ENCODE assay signal across 22 mouse cellular contexts in the genomic region with DNA sequence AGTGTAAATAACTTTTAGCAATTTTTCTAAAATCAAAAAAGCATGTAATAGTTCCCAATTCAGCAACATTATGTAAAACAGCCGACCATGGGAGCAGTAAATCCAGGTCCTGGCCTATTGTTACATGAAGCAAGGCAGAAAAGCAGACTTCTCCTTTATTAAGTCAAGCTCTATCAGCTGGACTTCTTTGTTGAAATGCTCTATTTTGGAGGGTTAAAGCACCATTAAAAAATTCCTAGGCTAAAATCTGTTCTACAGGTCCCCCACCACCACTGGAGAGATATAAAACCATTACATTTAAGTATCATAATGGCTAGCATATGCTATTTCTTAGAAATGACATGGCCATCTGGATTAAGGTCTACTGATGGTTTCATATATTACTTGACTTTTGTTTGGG.
DNase-seq lines count a peak whose midpoint lies in the region; ATAC-seq and TF ChIP-seq lines count a peak whose summit lies in the region.
"Had no signal": no experiment of that assay in that cellular context is flagged by ENCODE, and none has a peak within 500 bp of the region (broad histone marks: within the 10 kb centered on the region; RNA-seq: fewer than 3 reads in every experiment).

No protein-coding gene starts in this region.

- H3K9ac ChIP-seq in embryonic facial prominence, embryonic 11.5 days (replicated peaks; ENCODE audit: low read length): no peak overlapping the region
- H3K9ac ChIP-seq in limb, embryonic 13.5 days: no peak overlapping the region
- no peak overlapping the region for H3K9ac ChIP-seq in limb, embryonic 14.5 days (ENCODE audit: low read depth, low read length, severe bottlenecking)
- no peak overlapping the region for H3K9ac ChIP-seq in kidney, embryonic 15.5 days

- no peaks in the 10 kb centered on the region for H3K9me3 ChIP-seq in embryonic facial prominence, embryonic 11.5 days (replicated peaks; ENCODE audit: control insufficient read depth, low read length)
- no peaks in the 10 kb centered on the region for H3K9me3 ChIP-seq in embryonic facial prominence, embryonic 10.5 days
- H3K9me3 ChIP-seq in limb, embryonic 13.5 days: no peaks in the 10 kb centered on the region
- no peaks in the 10 kb centered on the region for H3K9me3 ChIP-seq in limb, embryonic 10.5 days (replicated peaks)
- no peaks in the 10 kb centered on the region for H3K9me3 ChIP-seq in limb, embryonic 14.5 days (ENCODE audit: control insufficient read depth, low read length)
- H3K9me3 ChIP-seq in kidney, embryonic 15.5 days (replicated peaks): no peaks in the 10 kb centered on the region

- no peak for TF ChIP-seq POLR2A in limb, embryonic 14.5 days (IDR thresholded peaks at IDR 0.05; ENCODE audit: borderline replicate concordance, extremely low read depth, insufficient read depth, insufficient read length)

- H3K4me3 ChIP-seq in embryonic facial prominence, embryonic 11.5 days (ENCODE audit: low read depth, low read length): no peak overlapping the region
- H3K4me3 ChIP-seq in embryonic facial prominence, embryonic 10.5 days: no peak overlapping the region
- H3K4me3 ChIP-seq in limb, embryonic 13.5 days: no peak overlapping the region
- no peak overlapping the region for H3K4me3 ChIP-seq in limb, embryonic 10.5 days
- H3K4me3 ChIP-seq in limb, embryonic 14.5 days (replicated peaks; ENCODE audit: low read length): no peak overlapping the region
- H3K4me3 ChIP-seq in kidney, embryonic 15.5 days (replicated peaks): no peak overlapping the region

- H3K4me2 ChIP-seq in embryonic facial prominence, embryonic 11.5 days (ENCODE audit: low read depth, low read length): no peak overlapping the region
- no peak overlapping the region for H3K4me2 ChIP-seq in limb, embryonic 13.5 days (replicated peaks)
- H3K4me2 ChIP-seq in limb, embryonic 14.5 days (replicated peaks; ENCODE audit: low read depth, low read length, severe bottlenecking): no peak overlapping the region
- no peak overlapping the region for H3K4me2 ChIP-seq in kidney, embryonic 15.5 days

- peak; percentile 28 for DNase-seq in embryonic facial prominence, embryonic 11.5 days (ENCODE audit: low spot score)
- no peak for DNase-seq in embryonic facial prominence, embryonic 10.5 days (ENCODE audit: low spot score)
- no peak for DNase-seq in limb, embryonic 10.5 days (ENCODE audit: low spot score)
- peak; percentile 20 for DNase-seq in forelimb bud, embryonic 11.5 days (ENCODE audit: low read depth, low spot score)
- DNase-seq in limb, embryonic 14.5 days (ENCODE audit: low spot score): peak; percentile 27
- DNase-seq in frontal cortex, postnatal 10 days (ENCODE audit: low spot score in 2 of 2): no peak
- DNase-seq: adrenal gland, adult 2 months; adrenal gland, adult 8-10 months; adrenal gland, postnatal 10 days; adrenal gland, postnatal 14 days; adrenal gland, postnatal 25 days; adrenal gland, postnatal 36 days; B cell, adult 2 months; cerebellum, adult 11 months; cerebellum, adult 11-12 months had no signal

- no peaks in the 10 kb centered on the region for H3K36me3 ChIP-seq in embryonic facial prominence, embryonic 11.5 days (replicated peaks; ENCODE audit: control insufficient read depth, insufficient read depth, low read depth, low read length)
- no peaks in the 10 kb centered on the region for H3K36me3 ChIP-seq in embryonic facial prominence, embryonic 10.5 days (replicated peaks)
- no peaks in the 10 kb centered on the region for H3K36me3 ChIP-seq in limb, embryonic 13.5 days
- no peaks in the 10 kb centered on the region for H3K36me3 ChIP-seq in limb, embryonic 10.5 days
- H3K36me3 ChIP-seq in limb, embryonic 14.5 days (ENCODE audit: control insufficient read depth, insufficient read depth, low read length): no peaks in the 10 kb centered on the region
- no peaks in the 10 kb centered on the region for H3K36me3 ChIP-seq in kidney, embryonic 15.5 days
- H3K36me3 ChIP-seq: G1E had no signal

- no peaks in the 10 kb centered on the region for H3K27me3 ChIP-seq in embryonic facial prominence, embryonic 11.5 days (ENCODE audit: control insufficient read depth, insufficient read depth, low read length)
- no peaks in the 10 kb centered on the region for H3K27me3 ChIP-seq in embryonic facial prominence, embryonic 10.5 days (replicated peaks; ENCODE audit: low read depth, poor library complexity, severe bottlenecking)
- H3K27me3 ChIP-seq in limb, embryonic 13.5 days: no peaks in the 10 kb centered on the region
- H3K27me3 ChIP-seq in limb, embryonic 10.5 days (ENCODE audit: low read depth, poor library complexity, severe bottlenecking): no peaks in the 10 kb centered on the region
- H3K27me3 ChIP-seq in limb, embryonic 14.5 days (ENCODE audit: control insufficient read depth, insufficient read depth, low read length): no peaks in the 10 kb centered on the region
- no peaks in the 10 kb centered on the region for H3K27me3 ChIP-seq in kidney, embryonic 15.5 days
- H3K27me3 ChIP-seq: CH12.LX, Patski had no signal

- no peak overlapping the region for H3K27ac ChIP-seq in embryonic facial prominence, embryonic 11.5 days (replicated peaks; ENCODE audit: low read depth, low read length)
- no peak overlapping the region for H3K27ac ChIP-seq in embryonic facial prominence, embryonic 10.5 days (replicated peaks)
- H3K27ac ChIP-seq in limb, embryonic 13.5 days: no peak overlapping the region
- no peak overlapping the region for H3K27ac ChIP-seq in limb, embryonic 10.5 days
- H3K27ac ChIP-seq in limb, embryonic 14.5 days (replicated peaks; ENCODE audit: low read depth, low read length): no peak overlapping the region
- H3K27ac ChIP-seq in kidney, embryonic 15.5 days: no peak overlapping the region

- no peak for ATAC-seq in embryonic facial prominence, embryonic 11.5 days (replicated peaks; ENCODE audit: insufficient number of reproducible peaks, low FRiP score, low TSS enrichment, low read depth)
- peak; percentile 71; the same call in 1 of the 2 replicates for ATAC-seq in limb, embryonic 13.5 days (ENCODE audit: low FRiP score, low read depth)
- peak; percentile 73; the same call in 1 of the 2 replicates for ATAC-seq in limb, embryonic 14.5 days (ENCODE audit: low FRiP score, low read depth)
- ATAC-seq in kidney, embryonic 15.5 days (replicated peaks; ENCODE audit: low FRiP score): no peak
- ATAC-seq: activated CD4-positive, CD25-positive, alpha-beta regulatory T cell, adult 4 months; CD4-positive, CD25-positive, alpha-beta regulatory T cell, adult 4 months; Patski had no signal

- H3K4me1 ChIP-seq in embryonic facial prominence, embryonic 11.5 days (ENCODE audit: control insufficient read depth, insufficient read depth, low read length): no peaks in the 10 kb centered on the region
- H3K4me1 ChIP-seq in embryonic facial prominence, embryonic 10.5 days: no peaks in the 10 kb centered on the region
- H3K4me1 ChIP-seq in limb, embryonic 13.5 days: no peaks in the 10 kb centered on the region
- H3K4me1 ChIP-seq in limb, embryonic 10.5 days: peaks cover 8% of the 10 kb centered on the region; the same call in 1 of the 2 replicates
- H3K4me1 ChIP-seq in limb, embryonic 14.5 days (ENCODE audit: control insufficient read depth, insufficient read depth, low read length): no peaks in the 10 kb centered on the region
- no peaks in the 10 kb centered on the region for H3K4me1 ChIP-seq in kidney, embryonic 15.5 days

- WGBS in embryonic facial prominence, embryonic 11.5 days: 60% methylated on average over 1 of the region's 1 CpGs
- WGBS in embryonic facial prominence, embryonic 10.5 days: 73% methylated on average over 1 of the region's 1 CpGs
- WGBS in limb, embryonic 13.5 days: 33% methylated on average over 1 of the region's 1 CpGs
- WGBS in limb, embryonic 10.5 days: 74% methylated on average over 1 of the region's 1 CpGs
- 24% methylated on average over 1 of the region's 1 CpGs for WGBS in limb, embryonic 14.5 days
- WGBS in kidney, embryonic 15.5 days: 66% methylated on average over 1 of the region's 1 CpGs

Comparison
In these comparisons a context has a peak if more than half of its experiments do, and no peak if none do; other contexts are left out.
1. DNase-seq: peak in embryonic facial prominence, embryonic 11.5 days (single experiment), forelimb bud, embryonic 11.5 days (single experiment) and limb, embryonic 14.5 days (single experiment); none in embryonic facial prominence, embryonic 10.5 days (single experiment), limb, embryonic 10.5 days (single experiment) and frontal cortex, postnatal 10 days (0 of 2).
2. ATAC-seq: peak in limb, embryonic 13.5 days (single experiment) and limb, embryonic 14.5 days (single experiment); none in embryonic facial prominence, embryonic 11.5 days (single experiment) and kidney, embryonic 15.5 days (single experiment).